Mouse (Mus musculus) bone marrow, adult 2 months (tissue): ENCODE results near the gene Pik3r5. TPM values are rescaled to one million over a fixed set of nuclear protein-coding genes. Genes with fewer than 3 reads are reported as not detected.

Experiments
- H3K27ac ChIP-seq: fragments of 200-500 bp; 2 replicates; pipeline ENCODE4 v1.5.1; 2012; ENCODE audit warnings: low read depth, mild to moderate bottlenecking, control low read depth, inconsistent platforms, low read length; ENCODE audit not compliant: control insufficient read depth, poor library complexity, insufficient read depth
- H3K4me1 ChIP-seq: fragments of 200-500 bp; 2 replicates; pipeline ENCODE4 v1.6.1; 2011; ENCODE audit warnings: low read length; ENCODE audit not compliant: control insufficient read depth, insufficient read depth
- H3K4me3 ChIP-seq: fragments of 200-500 bp; replicated peaks from 2 replicates; pipeline ENCODE3; 2011; ENCODE audit warnings: mild to moderate bottlenecking, low read depth, low read length, control low read depth; ENCODE audit not compliant: control insufficient read depth
- CTCF ChIP-seq: fragments of 200-500 bp; IDR thresholded peaks from 2 replicates; pipeline ENCODE4 v1.5.1; 2011; ENCODE audit warnings: low read length, control low read depth; ENCODE audit not compliant: control insufficient read depth, insufficient read depth
- POLR2A ChIP-seq: fragments of 200-500 bp; IDR thresholded peaks from 2 replicates; pipeline ENCODE4 v1.6.1; 2011; ENCODE audit warnings: low read depth, mild to moderate bottlenecking, control low read depth, low read length, borderline replicate concordance; ENCODE audit not compliant: control insufficient read depth
- WGBS: fragments of 180-500 bp; shearing (Covaris S2); methylation state at CpG from one replicate; pipeline ENCODE4 v1.1.7; 2018; 5-methylcytosine and 5-hydroxymethylcytosine counted together
- polyA plus RNA-seq: library from polyadenylated mRNA; stranded (reverse); fragments of >200 nt; gene quantifications from 2 replicates; pipeline ENCODE4 v1.2.4, GENCODE M21; 2011; ENCODE audit warnings: low replicate concordance; ENCODE audit not compliant: missing spikeins, insufficient read depth, insufficient read length

The Pik3r5 gene
- polyA plus RNA-seq, 1 experiment = 26.5 TPM

DNA sequence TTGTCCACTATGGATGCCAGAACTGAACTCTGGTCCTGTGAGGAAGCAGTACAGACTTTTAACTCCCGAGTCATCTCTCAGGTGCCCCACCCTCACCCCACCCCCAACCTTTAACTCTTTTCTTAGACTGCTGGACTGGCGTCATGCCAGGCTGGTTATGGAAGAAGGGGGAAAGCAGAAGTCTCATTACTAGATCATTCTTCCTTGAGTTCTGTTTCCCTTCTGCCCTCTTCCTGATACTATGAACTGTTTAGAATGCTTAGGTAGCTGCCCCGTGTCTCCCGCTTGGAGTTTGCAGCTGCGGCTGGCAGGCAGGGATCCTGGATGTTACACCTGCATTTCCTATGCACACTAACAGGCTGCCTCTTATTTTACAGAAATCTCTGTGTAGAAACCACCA is 87.9 kb downstream of the Pik3r5 start:
- TF ChIP-seq POLR2A = no peak
- TF ChIP-seq CTCF = no peak
- H3K4me3 ChIP-seq = no peak overlapping the region
- no peak overlapping the region for H3K27ac ChIP-seq
- H3K4me1 ChIP-seq = peaks cover 3% of the 10 kb centered on the region
- 6% methylated on average over 5 of the region's 5 CpGs for whole genome bisulfite sequencing

DNA sequence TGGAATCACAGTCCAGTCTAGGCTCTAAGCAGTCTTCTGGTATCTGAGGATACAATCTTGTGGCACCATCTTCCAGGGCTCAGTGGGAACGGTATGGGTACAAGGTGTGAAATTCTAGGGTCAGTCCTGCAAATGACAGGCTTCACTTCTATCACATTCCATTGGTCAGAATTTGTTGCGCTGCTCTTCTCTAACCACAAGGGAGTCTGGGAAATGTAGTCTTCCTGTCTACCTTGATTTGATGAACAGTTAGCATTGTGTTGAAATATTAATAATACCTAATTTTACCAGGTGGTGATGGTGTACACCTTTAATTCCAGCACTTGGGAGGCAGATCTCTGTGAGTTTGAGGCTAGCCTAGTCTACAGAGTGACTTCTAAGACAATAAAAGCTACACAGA is 88.5 kb downstream of the Pik3r5 start:
- Histone ChIP-seq H3K27ac (no peak overlapping the region), H3K4me1 (peaks cover 3% of the 10 kb centered on the region), H3K4me3 (no peak overlapping the region)
- 70% methylated on average over 2 of the region's 2 CpGs for WGBS
- TF ChIP-seq CTCF (no peak), POLR2A (no peak)

DNA sequence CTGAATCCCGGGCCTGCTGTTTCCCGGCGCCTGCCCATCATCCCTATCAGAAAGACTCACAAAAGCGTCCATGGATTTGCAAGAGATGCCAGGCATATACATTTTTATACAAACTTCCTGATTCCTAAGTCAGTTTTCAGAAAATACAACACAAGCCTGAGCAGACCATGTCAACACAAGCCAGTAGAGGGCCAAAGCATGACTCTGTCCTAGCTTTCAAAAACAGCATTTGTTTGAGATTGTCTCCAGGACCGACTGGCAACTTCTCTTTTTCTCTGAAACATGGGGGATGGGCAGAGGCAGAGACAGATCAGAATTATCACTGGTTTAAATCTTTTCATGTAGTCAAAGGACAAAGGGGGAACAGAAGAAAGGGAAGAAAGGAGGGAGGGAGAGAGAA is 89.4 kb downstream of the Pik3r5 start:
- H3K4me1 ChIP-seq = peaks cover 3% of the 10 kb centered on the region
- no peak overlapping the region for H3K27ac ChIP-seq
- TF ChIP-seq CTCF (no peak), POLR2A (no peak)
- 71% methylated on average over 5 of the region's 5 CpGs for WGBS
- no peak overlapping the region for H3K4me3 ChIP-seq

DNA sequence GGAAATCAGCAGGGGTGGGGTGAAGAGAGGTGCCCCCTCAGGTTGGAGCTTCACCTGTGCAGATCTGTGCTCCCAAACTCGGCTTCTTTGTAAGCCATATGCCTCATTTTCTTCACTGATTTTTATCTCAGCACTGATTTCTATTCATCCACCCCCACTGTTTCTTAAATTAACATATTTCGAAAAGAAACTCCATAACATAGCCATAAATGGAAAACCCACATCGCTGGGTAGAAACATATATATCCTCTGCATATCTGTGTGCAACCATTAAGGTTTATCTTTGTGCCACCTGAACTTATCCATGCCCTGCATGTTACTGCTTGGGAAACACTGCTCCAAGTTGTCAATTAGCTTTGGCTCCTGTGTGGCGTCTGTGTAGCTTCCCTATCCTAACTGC is 94.5 kb downstream of the Pik3r5 start:
- 76% methylated on average over 4 of the region's 4 CpGs for WGBS
- no peak overlapping the region for H3K4me3 ChIP-seq
- TF ChIP-seq POLR2A (no peak), CTCF (no peak)
- H3K27ac ChIP-seq = no peak overlapping the region
- no peaks in the 10 kb centered on the region; the same call in 1 of the 2 replicates for H3K4me1 ChIP-seq

DNA sequence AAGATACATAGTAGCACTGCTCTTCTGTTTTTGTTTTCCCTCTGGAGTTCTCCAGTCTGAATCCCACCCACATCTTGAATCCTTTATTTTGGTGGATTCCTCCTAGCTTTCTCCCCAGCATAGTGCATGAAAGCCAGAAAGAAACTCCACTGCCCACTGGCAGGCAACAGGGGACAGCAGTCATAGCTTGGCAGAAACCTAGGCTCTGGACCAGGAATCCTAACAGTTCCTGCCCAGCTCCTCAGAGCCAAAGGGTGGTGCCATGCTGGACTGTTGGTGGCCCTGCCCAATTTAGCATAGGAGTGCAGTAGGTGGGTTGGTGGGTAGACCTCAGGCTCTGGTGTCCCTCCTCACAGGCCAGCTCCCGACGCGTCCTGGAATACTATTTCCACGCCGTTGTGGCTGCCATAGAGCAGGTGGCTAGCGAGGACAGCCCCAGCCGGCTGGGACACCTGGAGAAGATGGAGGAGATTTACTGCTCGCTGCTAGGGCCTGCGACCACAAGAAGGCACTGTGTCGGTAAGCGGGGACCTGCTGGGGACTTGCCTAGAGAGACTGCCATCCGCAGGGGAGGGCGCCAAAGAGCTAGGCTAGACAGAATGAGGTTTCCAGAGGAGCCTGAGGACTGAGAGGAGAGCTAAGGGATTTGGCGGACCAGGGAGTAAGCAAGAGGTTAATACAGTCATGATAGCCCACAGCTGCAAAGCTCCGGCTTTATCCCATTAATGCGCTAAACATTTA is 99.3 kb downstream of the Pik3r5 start:
- H3K27ac ChIP-seq = no peak overlapping the region
- no peaks in the 10 kb centered on the region for H3K4me1 ChIP-seq
- TF ChIP-seq POLR2A (no peak), CTCF (peak; percentile 30; the same call in 1 of the 2 replicates)
- no peak overlapping the region for H3K4me3 ChIP-seq
- 52% methylated on average over 16 of the region's 16 CpGs for WGBS

DNA sequence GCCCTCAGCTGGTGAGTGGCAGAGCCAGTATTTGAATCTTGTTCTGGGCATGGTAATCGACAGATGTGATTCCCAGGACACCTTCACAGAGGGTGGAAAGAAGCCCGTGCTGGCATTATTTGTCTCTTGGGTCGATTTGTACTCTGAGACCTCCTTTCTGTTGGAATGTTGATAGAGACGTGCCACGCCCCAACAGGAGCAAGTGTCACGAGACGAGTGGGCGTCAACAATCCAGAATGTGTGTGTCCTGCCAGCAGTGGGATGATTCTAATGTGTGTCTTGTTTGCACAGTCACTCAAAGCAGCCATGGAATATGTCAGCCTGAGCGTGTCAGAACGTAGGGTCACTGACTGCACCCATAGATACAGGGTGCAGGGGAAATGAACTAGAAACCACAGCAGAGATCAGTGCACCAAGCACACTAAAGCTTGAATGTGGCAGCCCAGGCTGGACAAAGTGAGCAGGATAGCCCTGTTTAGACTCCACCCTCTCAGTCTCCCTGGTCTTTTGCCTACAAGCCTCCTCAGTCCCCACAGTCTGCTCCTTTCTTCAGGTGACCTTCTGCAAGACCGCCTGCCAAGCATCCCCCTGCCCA is 100.1 kb downstream of the Pik3r5 start:
- TF ChIP-seq POLR2A = no peak
- no peak for TF ChIP-seq CTCF
- no peak overlapping the region for H3K4me3 ChIP-seq
- H3K4me1 ChIP-seq = no peaks in the 10 kb centered on the region
- no peak overlapping the region for H3K27ac ChIP-seq
- WGBS = 79% methylated on average over 11 of the region's 11 CpGs

DNA sequence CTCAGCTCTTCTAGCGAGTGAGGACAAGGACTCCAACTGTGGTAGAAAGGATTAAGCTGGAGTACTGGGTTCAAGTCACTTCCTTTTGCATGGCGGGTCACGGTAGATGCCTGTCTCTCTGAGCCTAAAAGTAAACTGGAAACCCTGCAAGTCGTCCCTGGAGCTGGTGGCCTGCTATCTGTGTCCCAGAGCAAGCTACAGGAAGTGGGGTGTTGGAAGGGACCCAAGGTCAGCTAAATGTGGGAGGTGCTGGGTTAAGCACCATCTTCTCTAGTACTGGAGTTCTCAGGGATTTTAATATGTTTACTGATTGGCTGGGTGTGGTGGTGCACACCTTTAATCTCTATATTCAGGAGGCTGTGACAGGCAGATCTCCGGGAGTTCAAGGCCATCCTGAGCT is 100.9 kb downstream of the Pik3r5 start:
- WGBS = 51% methylated on average over 5 of the region's 5 CpGs
- Histone ChIP-seq H3K27ac (no peak overlapping the region), H3K4me3 (no peak overlapping the region), H3K4me1 (no peaks in the 10 kb centered on the region)
- TF ChIP-seq CTCF (no peak), POLR2A (no peak)

DNA sequence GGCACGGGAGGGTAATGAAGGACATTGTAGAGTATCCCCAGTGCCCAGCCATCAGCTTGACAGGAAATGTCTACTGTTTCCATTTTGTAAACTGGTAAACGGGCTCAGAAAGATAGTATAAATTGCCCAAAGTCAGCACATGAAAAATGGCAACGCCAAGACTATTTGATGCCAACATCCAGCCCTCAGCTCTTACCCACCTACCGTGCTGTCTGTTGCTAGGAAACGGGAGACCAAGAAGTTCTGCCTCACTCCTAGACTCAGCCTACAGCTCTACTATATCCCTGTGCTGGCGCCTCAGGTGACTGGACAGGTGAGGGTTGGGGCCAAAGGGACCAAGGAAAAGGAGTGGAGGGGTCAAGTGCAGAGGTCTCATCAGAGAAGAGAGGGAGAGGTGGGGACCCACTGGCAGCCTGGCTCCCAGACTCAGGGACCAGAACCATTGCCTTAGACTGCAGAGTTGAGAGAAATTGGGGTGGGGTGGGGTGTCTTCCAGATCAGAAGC is 102.1 kb downstream of the Pik3r5 start:
- TF ChIP-seq CTCF = no peak
- no peak for TF ChIP-seq POLR2A
- no peak overlapping the region for H3K27ac ChIP-seq
- 80% methylated on average over 6 of the region's 6 CpGs for WGBS
- H3K4me1 ChIP-seq = no peaks in the 10 kb centered on the region
- no peak overlapping the region for H3K4me3 ChIP-seq
